Mouse (Mus musculus): ENCODE data around the gene St8sia1.

DNA sequence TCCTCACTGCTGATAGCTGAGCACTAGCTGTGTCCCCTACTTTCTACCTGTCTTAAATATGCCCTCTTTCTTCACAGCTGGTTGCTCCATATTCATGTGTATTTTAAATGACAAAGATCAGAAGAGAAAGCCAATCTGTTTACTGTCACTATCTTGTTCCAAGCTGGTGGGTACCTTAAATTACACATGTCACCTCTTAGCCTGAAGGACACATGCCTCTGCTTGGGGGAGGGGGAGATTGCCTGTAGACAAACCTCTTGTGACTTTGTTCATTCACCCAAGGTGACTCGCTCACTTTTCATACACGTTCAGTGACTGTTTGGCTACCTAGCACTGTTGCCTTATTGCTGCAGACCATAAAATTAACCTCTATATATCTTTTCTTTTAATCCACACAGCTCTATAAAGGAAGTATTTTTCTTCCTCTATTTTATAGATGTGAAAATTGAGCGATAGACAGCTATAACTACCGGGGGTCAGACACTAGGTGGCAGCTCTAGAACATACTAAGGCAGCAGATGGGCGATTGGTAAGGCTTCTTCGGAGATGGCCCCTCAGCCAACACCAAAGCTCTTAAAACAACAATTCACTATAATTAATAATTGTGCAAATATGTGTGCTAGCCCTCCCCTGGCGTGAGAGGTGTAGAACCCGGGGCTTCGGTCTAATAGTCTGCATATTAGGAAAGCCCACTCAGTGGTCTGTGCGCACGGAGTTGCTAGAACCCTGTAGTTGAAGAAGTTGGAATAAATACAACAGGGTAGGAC, 185.0 kb downstream of the St8sia1 start:
- TF ChIP-seq TAL1 (IDR thresholded peaks at IDR 0.05; ENCODE audit: low read length), result no peak
- no peak for TF ChIP-seq GATA1 (IDR thresholded peaks at IDR 0.05; ENCODE audit: low read length)
